Mouse (Mus musculus) heart, embryonic 16.5 days (tissue): ENCODE results near the gene Slc22a4. TPM values are rescaled to one million over a fixed set of nuclear protein-coding genes. Genes with fewer than 3 reads are reported as not detected.

Experiments
- ATAC-seq: fragments of 200-750 bp; cut with Nextera tagmentation; replicated peaks from 2 replicates; pipeline ENCODE4 v1.8.0; 2017; ENCODE audit warnings: moderate number of reproducible peaks; ENCODE audit not compliant: insufficient read depth, low FRiP score; ENCODE audit errors: extremely low read depth
- H3K27ac ChIP-seq: fragments of 300-500 bp; sonication (generic); 2 replicates; pipeline ENCODE4 v1.5.1; 2014; ENCODE audit warnings: mild to moderate bottlenecking, low read length, control low read depth, moderate library complexity
- H3K27me3 ChIP-seq: fragments of 300-500 bp; sonication (generic); 2 replicates; pipeline ENCODE4 v1.6.1; 2014; ENCODE audit warnings: low read length, mixed read lengths; ENCODE audit not compliant: control insufficient read depth, insufficient read depth
- H3K36me3 ChIP-seq: fragments of 300-500 bp; sonication (generic); 2 replicates; pipeline ENCODE4 v1.6.1; 2014; ENCODE audit not compliant: control insufficient read depth, insufficient read depth
- H3K4me1 ChIP-seq: fragments of 300-500 bp; sonication (generic); 2 replicates; pipeline ENCODE4 v1.6.1; 2014; ENCODE audit warnings: low read length, mixed read lengths; ENCODE audit not compliant: control insufficient read depth, insufficient read depth
- H3K4me2 ChIP-seq: fragments of 300-500 bp; sonication (generic); 2 replicates; pipeline ENCODE4 v1.6.1; 2014; ENCODE audit warnings: low read depth, mild to moderate bottlenecking, control low read depth, low read length
- H3K4me3 ChIP-seq: fragments of 300-500 bp; sonication (generic); 2 replicates; pipeline ENCODE4 v1.5.1; 2014; ENCODE audit warnings: mild to moderate bottlenecking, control low read depth, low read length
- H3K9ac ChIP-seq: fragments of 300-500 bp; sonication (generic); 2 replicates; pipeline ENCODE4 v1.6.1; 2014; ENCODE audit warnings: low read length, control low read depth
- H3K9me3 ChIP-seq: fragments of 300-500 bp; sonication (generic); replicated peaks from 2 replicates; pipeline ENCODE4 v1.6.1; 2016; ENCODE audit warnings: low read length; ENCODE audit not compliant: control insufficient read depth
- WGBS: fragments of 180-500 bp; shearing (Covaris S2); extraction: QIAGEN DNeasy Blood & Tissue Kit; methylation state at CpG from one replicate; pipeline ENCODE4 v1.1.7; 2014; 5-methylcytosine and 5-hydroxymethylcytosine counted together
- polyA plus RNA-seq: library from polyadenylated mRNA; unstranded; fragments of >200 nt; fragmentation: Nextera tagmentation; extraction: Ambion mirVana; gene quantifications from 2 replicates; pipeline ENCODE4 v1.2.1, GENCODE M21; 2015

Gene Slc22a4
- polyA plus RNA-seq, 1 experiment from 2014 or later, result 1.2 TPM

DNA sequence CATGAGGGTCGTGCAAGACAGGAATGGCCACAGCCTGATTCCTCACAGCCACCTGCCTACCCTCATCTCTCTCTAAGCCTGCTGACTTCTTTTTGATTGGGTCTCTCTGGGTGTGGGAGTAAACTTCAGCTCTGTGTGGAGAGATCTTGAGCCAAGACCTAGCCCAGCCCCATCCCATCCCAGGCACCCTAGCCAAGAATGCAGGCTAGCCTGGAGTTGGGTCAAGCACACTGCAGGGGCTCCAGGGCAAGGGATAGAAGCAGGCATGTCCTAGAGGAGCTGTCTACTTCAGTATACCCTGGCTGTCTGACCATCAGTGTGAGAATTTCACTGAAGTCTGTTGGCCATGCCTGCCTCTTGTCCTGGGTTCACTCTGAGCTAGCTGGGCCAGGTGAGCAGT is 31.6 kb upstream of the Slc22a4 start:
- Histone ChIP-seq H3K9me3 (no peaks in the 10 kb centered on the region), H3K4me1 (peaks cover 30% of the 10 kb centered on the region), H3K4me3 (no peak overlapping the region), H3K27ac (no peak overlapping the region), H3K4me2 (no peak overlapping the region), H3K27me3 (no peaks in the 10 kb centered on the region), H3K36me3 (no peaks in the 10 kb centered on the region), H3K9ac (no peak overlapping the region)
- no peak for ATAC-seq
- WGBS, result 63% methylated on average over 1 of the region's 1 CpGs

DNA sequence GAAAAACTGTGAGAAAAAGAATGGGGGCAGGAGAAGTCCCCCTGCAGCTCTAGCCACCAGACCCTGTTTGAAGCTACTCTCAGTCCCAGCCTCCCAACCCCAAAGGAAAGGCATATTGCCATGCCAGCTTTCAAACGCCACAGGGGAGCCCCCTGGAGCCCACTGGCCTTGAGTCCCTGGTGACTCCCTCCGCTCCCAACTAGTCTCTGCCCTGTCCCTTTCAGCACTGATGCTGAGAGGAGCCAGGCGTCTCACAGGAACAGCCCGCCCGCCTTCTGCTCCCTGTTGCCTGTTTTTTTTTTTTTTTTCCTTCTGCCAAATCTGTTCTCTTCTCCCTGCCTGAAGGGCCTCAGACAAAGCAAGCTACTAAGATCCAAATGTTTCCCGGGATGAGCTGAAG is 30.8 kb upstream of the Slc22a4 start:
- H3K27me3 ChIP-seq, result no peaks in the 10 kb centered on the region
- WGBS, result 22% methylated on average over 6 of the region's 6 CpGs
- no peak overlapping the region for H3K9ac ChIP-seq
- H3K4me2 ChIP-seq, result no peak overlapping the region
- no peaks in the 10 kb centered on the region for H3K9me3 ChIP-seq
- H3K27ac ChIP-seq, result no peak overlapping the region
- H3K4me1 ChIP-seq, result peaks cover 27% of the 10 kb centered on the region
- H3K36me3 ChIP-seq, result no peaks in the 10 kb centered on the region
- H3K4me3 ChIP-seq, result no peak overlapping the region
- no peak for ATAC-seq

- no peak overlapping the region for H3K4me2 ChIP-seq
- ATAC-seq, result no peak
- WGBS, result 59% methylated on average over 10 of the region's 10 CpGs
- H3K4me3 ChIP-seq, result no peak overlapping the region
- peaks cover 27% of the 10 kb centered on the region for H3K4me1 ChIP-seq
- no peaks in the 10 kb centered on the region for H3K27me3 ChIP-seq
- no peak overlapping the region for H3K27ac ChIP-seq
- H3K9me3 ChIP-seq, result no peaks in the 10 kb centered on the region
- no peak overlapping the region for H3K9ac ChIP-seq
- no peaks in the 10 kb centered on the region for H3K36me3 ChIP-seq
These were observed 30.2 kb upstream of the Slc22a4 start for GRCm38 (mm10) chr11:54058056-54058617.

GRCm38 (mm10) chr11:54057428-54057827 is 29.5 kb upstream of the Slc22a4 start:
- H3K27ac ChIP-seq, result no peak overlapping the region
- ATAC-seq, result no peak

GRCm38 (mm10) chr11:54056132-54056531 is 28.2 kb upstream of the Slc22a4 start:
- no peak for ATAC-seq
- peaks cover 12% of the 10 kb centered on the region for H3K4me1 ChIP-seq
- no peaks in the 10 kb centered on the region for H3K27me3 ChIP-seq
- no peak overlapping the region for H3K4me3 ChIP-seq
- no peak overlapping the region for H3K4me2 ChIP-seq
- H3K27ac ChIP-seq, result no peak overlapping the region
- no peak overlapping the region for H3K9ac ChIP-seq
- H3K9me3 ChIP-seq, result no peaks in the 10 kb centered on the region
- no peaks in the 10 kb centered on the region for H3K36me3 ChIP-seq
- WGBS, result 71% methylated on average over 8 of the region's 8 CpGs

More at GRCm38 (mm10) chr11:54057428-54057827, 29.5 kb upstream of the Slc22a4 start:
- Histone ChIP-seq H3K27me3 (no peaks in the 10 kb centered on the region), H3K36me3 (no peaks in the 10 kb centered on the region), H3K4me1 (peaks cover 23% of the 10 kb centered on the region), H3K9me3 (no peaks in the 10 kb centered on the region), H3K9ac (no peak overlapping the region), H3K4me2 (no peak overlapping the region), H3K4me3 (no peak overlapping the region)
- WGBS, result 50% methylated on average over 2 of the region's 2 CpGs

DNA sequence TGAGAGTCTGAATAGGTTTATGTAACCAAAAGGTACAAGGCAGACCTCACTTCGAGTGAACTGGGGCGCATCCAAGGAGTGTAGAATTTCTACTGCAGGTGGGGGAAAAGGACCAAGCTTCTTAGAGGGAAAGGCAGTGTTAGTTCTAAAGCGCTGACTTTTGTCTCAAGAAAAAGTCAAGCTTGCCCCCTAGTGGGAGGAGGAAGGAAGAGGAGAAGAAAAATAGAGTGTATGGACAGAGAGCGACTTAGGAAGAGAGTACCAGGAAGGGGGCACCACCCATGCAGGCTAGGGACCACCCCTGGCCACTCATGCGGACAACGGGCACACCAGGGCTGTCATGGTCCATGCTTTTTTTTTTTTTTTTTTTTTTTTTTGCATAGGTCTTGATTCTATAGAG is 26.4 kb upstream of the Slc22a4 start:
- H3K27ac ChIP-seq, result no peak overlapping the region

GRCm38 (mm10) chr11:54053090-54053489 is 25.2 kb upstream of the Slc22a4 start:
- Histone ChIP-seq H3K9me3 (no peaks in the 10 kb centered on the region), H3K4me1 (no peaks in the 10 kb centered on the region; the same call in 1 of the 2 replicates), H3K36me3 (no peaks in the 10 kb centered on the region), H3K27me3 (no peaks in the 10 kb centered on the region), H3K27ac (no peak overlapping the region), H3K4me2 (no peak overlapping the region), H3K9ac (no peak overlapping the region), H3K4me3 (no peak overlapping the region)
- no peak for ATAC-seq
- 66% methylated on average over 7 of the region's 7 CpGs for WGBS

More for the DNA sequence above, 26.4 kb upstream of the Slc22a4 start:
- ATAC-seq, result no peak
- H3K9me3 ChIP-seq, result no peaks in the 10 kb centered on the region
- no peaks in the 10 kb centered on the region for H3K27me3 ChIP-seq
- H3K4me2 ChIP-seq, result no peak overlapping the region
- H3K4me3 ChIP-seq, result no peak overlapping the region
- H3K4me1 ChIP-seq, result peaks cover 12% of the 10 kb centered on the region
- no peak overlapping the region for H3K9ac ChIP-seq
- 25% methylated on average over 6 of the region's 6 CpGs for WGBS
- no peaks in the 10 kb centered on the region for H3K36me3 ChIP-seq

DNA sequence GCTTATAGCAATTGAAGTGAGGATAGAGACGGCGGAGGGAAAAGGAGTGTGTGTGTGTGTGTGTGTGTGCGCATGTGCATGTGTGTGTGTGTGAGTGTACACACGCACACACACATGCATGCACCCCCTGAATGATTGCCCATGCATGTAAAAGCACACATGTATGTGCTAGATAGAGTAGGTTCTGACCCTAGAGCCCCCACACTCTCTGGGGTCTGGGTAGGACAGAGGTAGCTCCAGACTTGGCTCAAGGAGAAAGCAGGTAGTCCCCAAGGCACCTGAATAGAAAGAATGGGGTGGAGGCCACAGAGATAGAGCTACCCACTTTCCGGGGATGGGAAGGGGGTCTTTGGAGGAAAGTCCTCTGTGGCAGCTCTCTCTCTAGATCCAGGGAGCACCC is 24.2 kb upstream of the Slc22a4 start:
- no peak overlapping the region for H3K4me2 ChIP-seq
- H3K9me3 ChIP-seq, result no peaks in the 10 kb centered on the region
- WGBS, result 87% methylated on average over 5 of the region's 5 CpGs
- no peak for ATAC-seq
- no peaks in the 10 kb centered on the region for H3K4me1 ChIP-seq
- no peak overlapping the region for H3K9ac ChIP-seq
- no peaks in the 10 kb centered on the region for H3K36me3 ChIP-seq
- no peak overlapping the region for H3K27ac ChIP-seq
- no peak overlapping the region for H3K4me3 ChIP-seq
- no peaks in the 10 kb centered on the region for H3K27me3 ChIP-seq

DNA sequence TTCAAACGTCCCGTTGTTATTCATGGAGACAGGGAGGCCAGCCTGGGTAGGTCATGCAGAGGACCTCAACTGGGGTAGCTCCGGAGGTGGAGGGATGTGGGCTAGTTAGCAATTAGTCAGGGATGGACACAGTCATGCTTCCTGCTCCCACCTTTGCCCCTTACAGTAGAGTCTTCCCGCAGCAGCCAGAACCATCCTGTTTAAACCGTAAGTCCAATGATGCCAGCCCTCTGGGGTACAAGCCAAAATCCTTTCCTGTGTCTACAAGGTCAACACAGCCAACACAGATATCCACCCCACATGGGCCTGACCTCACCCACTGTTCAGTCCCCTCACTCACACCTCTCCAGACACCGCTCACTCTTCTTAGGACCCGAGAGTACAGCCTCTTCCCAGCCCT is 23.3 kb upstream of the Slc22a4 start:
- 78% methylated on average over 7 of the region's 7 CpGs for WGBS
- ATAC-seq, result no peak

More for the DNA sequence above, 23.3 kb upstream of the Slc22a4 start:
- no peak overlapping the region for H3K4me3 ChIP-seq
- H3K36me3 ChIP-seq, result no peaks in the 10 kb centered on the region
- no peaks in the 10 kb centered on the region for H3K9me3 ChIP-seq
- H3K27me3 ChIP-seq, result no peaks in the 10 kb centered on the region
- no peaks in the 10 kb centered on the region for H3K4me1 ChIP-seq
- no peak overlapping the region for H3K9ac ChIP-seq
- no peak overlapping the region for H3K4me2 ChIP-seq
- H3K27ac ChIP-seq, result no peak overlapping the region
